Mouse (Mus musculus) lung, adult 18-20 months (tissue): ENCODE measurements at regions not wholly inside any gene's neighbourhood (a gene's known extent, or its start where the extent isn't known, plus 50 kb on each side); places are given as distances from the start of the nearest gene placed in this dataset.
"Not testable (repeated sequence)": the region's sequence is repeated elsewhere in the genome, so short reads cannot be mapped to it uniquely, and the experiment has no call there.

ENCODE experiments used
- DNase-seq, 2 experiments: peaks; one replicate each; pipeline ENCODE4 v3.0.0; 2022; ENCODE audit warnings: mixed read lengths in 2 of 2

GRCm38 (mm10) chr15:96031085-96031780 lies 240.6 kb downstream of the Ano6 start:
- DNase-seq, result peak in 1 of 2 experiments; percentile 14

GRCm38 (mm10) chr15:96035273-96035672 lies 244.6 kb downstream of the Ano6 start:
- peak; percentile 33 to 69 for DNase-seq

DNA sequence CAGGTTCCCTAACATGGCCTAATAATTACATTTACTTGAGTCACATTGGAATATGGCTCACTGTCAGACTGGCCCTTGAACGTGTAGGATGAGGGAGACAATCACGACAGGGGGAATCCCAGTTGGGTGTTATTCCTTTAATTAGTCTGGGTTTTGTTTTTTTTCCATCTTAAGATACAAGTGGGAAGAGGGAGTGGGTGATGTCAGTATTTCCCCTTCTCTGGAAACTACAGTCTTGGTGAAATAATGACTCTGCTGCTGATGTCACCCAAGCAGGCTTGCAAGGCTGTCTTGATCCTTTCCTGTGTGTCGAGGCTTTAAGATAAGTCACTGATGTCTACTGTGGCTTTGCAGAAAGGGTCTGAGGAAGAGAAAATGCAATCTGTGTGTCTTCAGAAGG lies 241.8 kb upstream of the Arid2 start:
- no peak for DNase-seq

DNA sequence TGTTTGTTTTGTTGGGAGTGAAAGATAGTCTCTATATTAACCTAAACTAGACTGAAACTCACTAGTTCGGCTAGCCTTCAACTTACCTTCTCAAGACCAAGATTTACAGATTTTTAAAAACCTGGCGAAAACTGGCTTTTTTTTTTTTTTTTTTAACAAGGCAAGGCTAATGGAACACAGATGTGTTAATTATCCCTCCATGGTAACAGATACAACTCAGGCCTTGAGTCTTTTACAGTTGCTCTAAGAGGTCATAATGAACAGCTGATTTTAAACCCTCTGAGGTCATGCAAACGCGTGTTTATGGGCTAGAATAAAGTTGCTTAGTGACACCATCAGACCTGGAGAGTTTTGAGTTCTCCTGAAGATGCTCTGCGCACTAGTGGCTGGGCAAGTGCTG lies 240.7 kb upstream of the Arid2 start:
- DNase-seq, result no peak

DNA sequence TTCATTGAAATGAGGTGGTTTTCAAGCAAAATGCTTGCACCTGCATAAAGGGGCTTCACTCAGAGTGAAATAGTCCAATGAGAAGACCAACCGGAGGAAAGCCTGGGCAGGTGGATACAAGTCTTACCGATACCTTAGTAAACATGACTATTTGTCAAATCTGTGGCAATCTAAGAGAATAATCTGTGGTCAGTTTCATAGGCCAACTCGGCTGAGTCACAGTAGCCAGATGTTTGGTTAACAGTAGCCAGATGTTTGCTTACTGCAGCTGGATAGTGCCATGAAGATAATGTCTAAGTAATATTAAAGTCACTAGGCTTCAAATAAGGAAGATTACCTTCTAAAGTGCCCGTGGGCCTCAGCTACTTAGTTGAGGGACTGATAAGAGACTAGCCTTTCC lies 236.9 kb upstream of the Arid2 start:
- no peak for DNase-seq

GRCm38 (mm10) chr15:96052586-96052985 lies 234.7 kb upstream of the Arid2 start:
- no peak for DNase-seq

- no peak for DNase-seq
Observed at GRCm38 (mm10) chr15:96055361-96055760, 232.0 kb upstream of the Arid2 start.

- no peak for DNase-seq
Observed at GRCm38 (mm10) chr15:96055796-96056473, 231.4 kb upstream of the Arid2 start.

GRCm38 (mm10) chr15:96059623-96060022 lies 227.7 kb upstream of the Arid2 start:
- no peak for DNase-seq

- no peak for DNase-seq
Observed at GRCm38 (mm10) chr15:96064499-96065217, 222.7 kb upstream of the Arid2 start.

- no peak for DNase-seq
Observed at GRCm38 (mm10) chr15:96075615-96076014, 211.7 kb upstream of the Arid2 start.

- no peak for DNase-seq
Observed at GRCm38 (mm10) chr15:96077756-96078155, 209.6 kb upstream of the Arid2 start.

GRCm38 (mm10) chr15:96078580-96078979 lies 208.7 kb upstream of the Arid2 start:
- DNase-seq, result peak in 1 of 2 experiments; percentile 5

DNA sequence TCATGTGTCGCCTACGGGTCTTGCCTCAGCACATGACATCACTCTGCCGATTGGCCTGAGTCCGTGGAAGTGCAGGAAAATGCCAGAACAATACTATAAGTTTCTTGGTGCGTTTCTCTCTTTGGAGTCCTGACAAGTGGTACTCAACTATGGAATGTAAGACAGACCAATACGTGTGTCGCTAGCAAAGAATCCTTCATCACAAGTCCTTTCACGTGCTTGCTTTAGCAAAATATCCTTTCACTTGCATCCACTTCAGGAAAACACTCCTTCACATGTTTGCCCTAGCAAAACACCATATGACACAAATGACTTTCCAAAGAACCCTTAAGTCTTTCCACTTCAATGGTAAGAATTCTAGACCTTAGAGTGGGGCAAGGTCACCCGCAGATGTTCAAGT lies 197.6 kb upstream of the Arid2 start:
- DNase-seq, result peak in 1 of 2 experiments; percentile 15

- no peak for DNase-seq
Observed at GRCm38 (mm10) chr15:96096438-96096837, 190.9 kb upstream of the Arid2 start.

DNA sequence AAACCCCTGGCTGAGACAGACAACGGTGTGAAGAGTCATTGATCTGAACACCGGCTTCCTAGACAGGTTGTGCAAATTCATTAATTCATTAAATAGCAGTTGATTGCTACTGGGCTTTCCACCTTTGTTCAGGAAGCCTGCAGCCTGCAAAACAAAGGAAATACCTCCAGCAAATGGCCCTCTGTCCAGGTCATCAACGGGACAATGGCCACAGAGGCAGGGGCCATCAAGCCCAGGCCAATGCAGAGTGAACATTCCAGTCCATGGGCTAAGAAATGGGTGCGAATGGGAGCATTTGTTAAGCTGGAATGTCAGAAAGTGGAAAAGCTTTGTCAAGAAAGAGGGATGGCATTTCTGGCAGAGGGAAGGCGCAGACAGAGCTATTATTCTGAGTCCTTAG lies 188.5 kb upstream of the Arid2 start:
- DNase-seq, result no peak

DNA sequence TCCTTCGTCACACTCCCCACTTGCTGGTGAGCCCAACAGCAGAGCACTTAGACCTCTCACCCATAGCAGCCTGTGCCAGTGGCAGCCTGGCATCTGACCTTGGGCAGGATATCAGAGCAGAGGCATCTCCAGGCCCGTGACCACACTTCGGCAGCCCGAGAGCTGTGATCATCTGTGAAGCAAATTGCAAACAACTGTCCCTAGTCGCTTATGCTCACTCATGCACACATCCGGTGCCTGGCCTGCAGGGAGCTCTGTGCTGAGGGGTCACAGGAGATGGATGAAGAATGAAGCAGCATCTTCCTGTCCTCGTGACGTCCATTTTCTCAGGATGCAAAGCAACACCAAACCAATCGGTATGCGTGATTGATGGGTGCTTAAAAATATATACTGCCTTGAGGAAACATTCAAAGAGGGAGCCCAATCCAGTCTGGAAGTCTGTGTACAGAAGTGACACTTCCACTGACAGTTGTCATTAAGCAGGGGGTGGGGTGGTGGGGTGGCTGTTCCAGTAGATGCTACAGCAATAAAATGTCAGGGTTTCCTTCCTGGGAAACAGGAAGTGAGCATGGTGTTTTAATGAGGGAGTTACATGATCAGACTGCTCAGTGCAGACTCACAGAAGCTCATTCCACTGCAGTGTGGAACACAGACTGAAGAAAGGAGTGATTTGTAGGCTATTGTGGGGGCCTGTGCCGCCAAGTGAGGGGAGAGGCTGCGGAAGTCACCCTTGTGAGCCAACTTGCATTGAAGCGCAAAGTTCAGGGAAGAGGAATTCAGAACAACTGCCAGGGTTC lies 187.3 kb upstream of the Arid2 start:
- DNase-seq, result not testable (repeated sequence)

GRCm38 (mm10) chr15:96103737-96104136 lies 183.6 kb upstream of the Arid2 start:
- DNase-seq, result peak in 1 of 2 experiments; percentile 6

GRCm38 (mm10) chr15:96107503-96107902 lies 179.8 kb upstream of the Arid2 start:
- DNase-seq, result peak in 1 of 2 experiments; percentile 35

- DNase-seq, result no peak
Observed at GRCm38 (mm10) chr15:96113091-96113490, 174.2 kb upstream of the Arid2 start.

- DNase-seq, result no peak
Observed at GRCm38 (mm10) chr15:96114616-96115015, 172.7 kb upstream of the Arid2 start.

DNA sequence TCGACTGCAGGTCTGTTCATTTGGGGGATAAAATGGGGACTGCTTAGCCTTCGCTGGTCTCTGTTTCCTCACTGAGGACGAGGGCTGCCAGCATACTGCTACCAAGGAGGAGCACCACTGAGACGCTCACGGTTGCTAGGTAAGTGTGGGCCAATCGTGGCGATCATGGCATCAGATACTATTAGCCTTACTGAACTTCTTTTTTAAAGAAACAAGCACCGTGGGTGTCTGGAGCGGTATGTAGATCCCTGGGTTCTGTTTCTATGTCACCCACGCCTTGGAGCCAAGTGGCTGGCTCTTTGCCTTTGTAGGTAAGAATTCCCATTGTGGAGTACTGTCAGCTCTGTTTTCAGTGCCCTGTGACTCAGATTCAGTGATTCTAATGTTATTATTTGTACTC lies 172.1 kb upstream of the Arid2 start:
- no peak for DNase-seq

DNA sequence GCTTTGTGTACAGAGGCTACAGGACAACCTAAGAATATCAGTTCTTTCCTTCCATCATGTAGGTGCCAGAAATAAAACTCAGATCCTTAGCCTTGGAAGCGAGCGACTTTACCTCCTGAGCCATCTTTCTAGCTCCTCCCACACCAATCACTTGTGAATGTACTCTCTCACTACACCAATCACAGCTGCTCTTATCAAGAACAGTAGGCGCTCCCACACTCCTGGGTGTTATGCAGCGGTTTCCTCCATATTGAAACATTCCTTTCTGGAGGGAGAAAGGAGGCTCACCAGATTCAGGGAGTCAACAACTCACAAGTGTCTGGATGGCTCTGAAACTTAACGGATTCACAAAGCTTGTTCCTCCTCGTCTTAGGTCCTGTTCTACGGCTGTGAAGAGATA lies 168.1 kb upstream of the Arid2 start:
- no peak for DNase-seq
